ENCODE assay signal across 9 mouse cellular contexts in genomic region chr1:90221811-90222361, GRCm38 (mm10). TPM values are rescaled to one million over a fixed set of nuclear protein-coding genes. Genes with fewer than 3 reads are reported as not detected.
DNase-seq lines count a peak whose midpoint lies in the region; ATAC-seq and TF ChIP-seq lines count a peak whose summit lies in the region.
"Had no signal": no experiment of that assay in that cellular context is flagged by ENCODE, and none has a peak within 500 bp of the region (broad histone marks: within the 10 kb centered on the region; RNA-seq: fewer than 3 reads in every experiment).

No protein-coding gene starts in this region.

- H3K27me3 ChIP-seq in hindbrain, postnatal 0 days (ENCODE audit: insufficient read depth, low read length) = no peaks in the 10 kb centered on the region
- H3K27me3 ChIP-seq in midbrain, embryonic 12.5 days = peaks cover 22% of the 10 kb centered on the region
- no peaks in the 10 kb centered on the region for H3K27me3 ChIP-seq in intestine, postnatal 0 days (replicated peaks; ENCODE audit: control insufficient read depth, insufficient read depth, low read length)

- H3K4me2 ChIP-seq in hindbrain, postnatal 0 days (ENCODE audit: low read depth, low read length) = peak overlapping the region; percentile 31
- peak overlapping the region; percentile 36 for H3K4me2 ChIP-seq in midbrain, embryonic 12.5 days (replicated peaks)
- H3K4me2 ChIP-seq in intestine, postnatal 0 days (replicated peaks; ENCODE audit: low read depth) = no peak overlapping the region
- H3K4me2 ChIP-seq: heart, embryonic 13.5 days had no signal

- peak overlapping the region; percentile 67 for H3K27ac ChIP-seq in hindbrain, postnatal 0 days
- peak overlapping the region; percentile 55 for H3K27ac ChIP-seq in midbrain, embryonic 12.5 days (replicated peaks)
- no peak overlapping the region for H3K27ac ChIP-seq in intestine, postnatal 0 days (ENCODE audit: low read depth, low read length)
- H3K27ac ChIP-seq: heart, embryonic 13.5 days had no signal

- no peak overlapping the region for H3K4me3 ChIP-seq in hindbrain, postnatal 0 days (ENCODE audit: low read length)
- no peak overlapping the region for H3K4me3 ChIP-seq in midbrain, embryonic 12.5 days
- H3K4me3 ChIP-seq in intestine, postnatal 0 days (ENCODE audit: low read depth, low read length) = no peak overlapping the region
- H3K4me3 ChIP-seq: heart, embryonic 13.5 days had no signal

- WGBS in hindbrain, postnatal 0 days = 18% methylated on average over 18 of the region's 18 CpGs
- WGBS in midbrain, embryonic 12.5 days = 33% methylated on average over 18 of the region's 18 CpGs
- 79% methylated on average over 18 of the region's 18 CpGs for WGBS in intestine, postnatal 0 days

- peak; percentile 42 to 48 for DNase-seq in cerebellum, postnatal 36 days
- DNase-seq in cerebellum, adult 11-12 months = no peak
- DNase-seq in hindbrain, postnatal 0 days (ENCODE audit: low spot score) = peak; percentile 87
- peak; percentile 80 for DNase-seq in telencephalon, adult 2 months (ENCODE audit: low read depth, low spot score)
- DNase-seq in kidney, adult 18-20 months = no peak

- no peaks in the 10 kb centered on the region for H3K36me3 ChIP-seq in hindbrain, postnatal 0 days (ENCODE audit: insufficient read depth, low read length)
- peaks cover 7% of the 10 kb centered on the region for H3K36me3 ChIP-seq in midbrain, embryonic 12.5 days
- H3K36me3 ChIP-seq in intestine, postnatal 0 days (ENCODE audit: control insufficient read depth, insufficient read depth) = no peaks in the 10 kb centered on the region

- no peaks in the 10 kb centered on the region for H3K9me3 ChIP-seq in hindbrain, postnatal 0 days (ENCODE audit: low read length)
- no peaks in the 10 kb centered on the region; the same call in 1 of the 2 replicates for H3K9me3 ChIP-seq in midbrain, embryonic 12.5 days
- no peaks in the 10 kb centered on the region for H3K9me3 ChIP-seq in intestine, postnatal 0 days (ENCODE audit: control insufficient read depth)
- H3K9me3 ChIP-seq: heart, embryonic 13.5 days had no signal

- peak; percentile 77 for ATAC-seq in hindbrain, postnatal 0 days
- peak; percentile 75 for ATAC-seq in midbrain, embryonic 12.5 days (ENCODE audit: low FRiP score, low read depth)
- no peak for ATAC-seq in inflammation-experienced regulatory T-cells, adult 6 months
- no peak for ATAC-seq in intestine, postnatal 0 days

- no peak overlapping the region for H3K9ac ChIP-seq in hindbrain, postnatal 0 days (replicated peaks; ENCODE audit: low read length)
- H3K9ac ChIP-seq in midbrain, embryonic 12.5 days (replicated peaks) = no peak overlapping the region
- no peak overlapping the region for H3K9ac ChIP-seq in intestine, postnatal 0 days (ENCODE audit: low read depth, low read length)
- H3K9ac ChIP-seq: heart, embryonic 13.5 days had no signal

- no peak for TF ChIP-seq CTCF in hindbrain, postnatal 0 days (IDR thresholded peaks at IDR 0.05; ENCODE audit: low read depth)
- TF ChIP-seq CTCF in intestine, postnatal 0 days (IDR thresholded peaks at IDR 0.05; ENCODE audit: low read depth) = no peak

- peaks cover 16% of the 10 kb centered on the region; the same call in 1 of the 2 replicates for H3K4me1 ChIP-seq in hindbrain, postnatal 0 days (ENCODE audit: insufficient read depth, low read length)
- peaks cover 56% of the 10 kb centered on the region for H3K4me1 ChIP-seq in midbrain, embryonic 12.5 days
- H3K4me1 ChIP-seq in intestine, postnatal 0 days (replicated peaks; ENCODE audit: control insufficient read depth, insufficient read depth, low read length) = no peaks in the 10 kb centered on the region

RNA-seq across cellular contexts. Expression of gene Ackr3, which starts 18.1 kb away (rescaled TPM):
- 7.2 and 13.1 TPM in 2 replicates for total RNA-seq in hindbrain, postnatal 0 days (2014; rRNA removed)
- polyA plus RNA-seq in hindbrain, postnatal 0 days (2015; fragmentation: Nextera tagmentation; extraction: Ambion mirVana) = 7.4 and 7.8 TPM in 2 replicates
- polyA plus RNA-seq in midbrain, embryonic 12.5 days (2016; fragmentation: Nextera tagmentation; extraction: Ambion mirVana) = 26.6 and 27.4 TPM in 2 replicates
- polyA plus RNA-seq in inflammation-experienced regulatory T-cells, adult 6 months (2017; shearing (Covaris generic)) = under 1 TPM in 1 of 3 experiments, not detected in 2; 0.54 TPM
- polyA plus RNA-seq in intestine, postnatal 0 days (2015; fragmentation: Nextera tagmentation; extraction: Ambion mirVana) = 8.9 and 9.2 TPM in 2 replicates

Comparison
In these comparisons a context has a peak if more than half of its experiments do, and no peak if none do; other contexts are left out.
1. DNase-seq: peak in cerebellum, postnatal 36 days (2 of 2), hindbrain, postnatal 0 days (single experiment) and telencephalon, adult 2 months (single experiment); none in cerebellum, adult 11-12 months (single experiment) and kidney, adult 18-20 months (single experiment).
2. ATAC-seq: peak in hindbrain, postnatal 0 days (single experiment) and midbrain, embryonic 12.5 days (single experiment); none in inflammation-experienced regulatory T-cells, adult 6 months (single experiment) and intestine, postnatal 0 days (single experiment).